17 mouse cellular contexts compared by ENCODE assay signal in genomic region chr6:85325109-85325508, GRCm38 (mm10). TPM values are rescaled to one million over a fixed set of nuclear protein-coding genes. Genes with fewer than 3 reads are reported as not detected.
DNase-seq lines count a peak whose midpoint lies in the region; ATAC-seq and TF ChIP-seq lines count a peak whose summit lies in the region.
"Had no signal": no experiment of that assay in that cellular context is flagged by ENCODE, and none has a peak within 500 bp of the region (broad histone marks: within the 10 kb centered on the region; RNA-seq: fewer than 3 reads in every experiment).

No protein-coding gene starts in this region.

- H3K4me3 ChIP-seq in bone marrow, adult 2 months (replicated peaks; ENCODE audit: control insufficient read depth, low read depth, low read length): no peak overlapping the region
- H3K4me3 ChIP-seq in megakaryocyte, embryonic 14.5 days (replicated peaks): peak overlapping the region; percentile 34
- H3K4me3 ChIP-seq: heart, adult 2 months; hindbrain, embryonic 15.5 days; liver, embryonic 12.5 days; neural tube, embryonic 13.5 days had no signal

- peak; percentile 38; the same call in 1 of the 2 replicates for ATAC-seq in frontal cortex, adult (ENCODE audit: low TSS enrichment)
- ATAC-seq: liver, embryonic 12.5 days; midbrain, embryonic 16.5 days had no signal

- no peak for TF ChIP-seq CTCF in bone marrow, adult 2 months (IDR thresholded peaks at IDR 0.05; ENCODE audit: control insufficient read depth, insufficient read depth, low read length)

- peaks cover 8% of the 10 kb centered on the region for H3K4me1 ChIP-seq in bone marrow, adult 2 months (ENCODE audit: control insufficient read depth, insufficient read depth, low read length)
- H3K4me1 ChIP-seq in megakaryocyte, embryonic 14.5 days: peaks cover 35% of the 10 kb centered on the region

- H3K36me3 ChIP-seq in megakaryocyte, embryonic 14.5 days (replicated peaks; ENCODE audit: low read length): no peaks in the 10 kb centered on the region
- H3K36me3 ChIP-seq: hindbrain, embryonic 15.5 days; liver, embryonic 12.5 days; neural tube, embryonic 13.5 days had no signal

- peak overlapping the region; percentile 13; the same call in 1 of the 2 replicates for H3K27ac ChIP-seq in bone marrow, adult 2 months (ENCODE audit: control insufficient read depth, insufficient read depth, low read depth, low read length, poor library complexity)
- H3K27ac ChIP-seq: heart, adult 2 months; hindbrain, embryonic 15.5 days; liver, embryonic 12.5 days; neural tube, embryonic 13.5 days had no signal

- no peak for TF ChIP-seq POLR2A in bone marrow, adult 2 months (IDR thresholded peaks at IDR 0.05; ENCODE audit: borderline replicate concordance, control insufficient read depth, low read depth, low read length)

- DNase-seq in frontal cortex, postnatal 10 days (ENCODE audit: low spot score in 2 of 2): no peak
- peak; percentile 62 for DNase-seq in 416B (ENCODE audit: low read depth)
- DNase-seq in urinary bladder, postnatal 25 days (ENCODE audit: low spot score): no peak
- no peak for DNase-seq in cerebellum, adult 11 months
- no peak for DNase-seq in left cerebral cortex, adult 18-20 months (ENCODE audit: low spot score in 2 of 2)
- DNase-seq: adrenal gland, postnatal 25 days; cerebellum, adult 11-12 months; heart, adult 2 months; kidney, adult 18-20 months; lung, postnatal 10 days had no signal

- H3K9me3 ChIP-seq in megakaryocyte, embryonic 14.5 days: peaks cover 4% of the 10 kb centered on the region
- H3K9me3 ChIP-seq: hindbrain, embryonic 15.5 days; liver, embryonic 12.5 days; neural tube, embryonic 13.5 days had no signal

- 5% methylated on average over 2 of the region's 2 CpGs for WGBS in bone marrow, adult 2 months

- H3K27me3 ChIP-seq in megakaryocyte, embryonic 14.5 days (replicated peaks): peaks cover 28% of the 10 kb centered on the region
- H3K27me3 ChIP-seq: hindbrain, embryonic 15.5 days; liver, embryonic 12.5 days; neural tube, embryonic 13.5 days had no signal

RNA-seq across cellular contexts. Expression of gene Sfxn5, which starts 8.1 kb away (rescaled TPM):
- 14.5 and 27.9 TPM in 2 replicates for polyA plus RNA-seq in bone marrow, adult 2 months (2011; ENCODE audit: insufficient read depth, insufficient read length, low replicate concordance, missing spikeins)
- polyA plus RNA-seq in megakaryocyte, embryonic 14.5 days (2012; ENCODE audit: insufficient read depth, low replicate concordance): 0.72 TPM in 1 of 2 replicates, not detected in the other
- 100 to 1,000 TPM; 163 to 164 TPM for total RNA-seq in left cerebral cortex, adult 18-20 months (2021)

RNA-seq across cellular contexts. Expression of gene Rab11fip5, which starts 49.3 kb away (rescaled TPM):
- polyA plus RNA-seq in bone marrow, adult 2 months (2011; ENCODE audit: insufficient read depth, insufficient read length, low replicate concordance, missing spikeins): 1.7 and 3.8 TPM in 2 replicates
- polyA plus RNA-seq in megakaryocyte, embryonic 14.5 days (2012; ENCODE audit: insufficient read depth, low replicate concordance): 1.0 and 4.4 TPM in 2 replicates
- total RNA-seq in left cerebral cortex, adult 18-20 months (2021): 10 to 100 TPM; 81.7 to 82.1 TPM
